Mouse (Mus musculus): ENCODE measurements around the gene Zfp653.

DNA sequence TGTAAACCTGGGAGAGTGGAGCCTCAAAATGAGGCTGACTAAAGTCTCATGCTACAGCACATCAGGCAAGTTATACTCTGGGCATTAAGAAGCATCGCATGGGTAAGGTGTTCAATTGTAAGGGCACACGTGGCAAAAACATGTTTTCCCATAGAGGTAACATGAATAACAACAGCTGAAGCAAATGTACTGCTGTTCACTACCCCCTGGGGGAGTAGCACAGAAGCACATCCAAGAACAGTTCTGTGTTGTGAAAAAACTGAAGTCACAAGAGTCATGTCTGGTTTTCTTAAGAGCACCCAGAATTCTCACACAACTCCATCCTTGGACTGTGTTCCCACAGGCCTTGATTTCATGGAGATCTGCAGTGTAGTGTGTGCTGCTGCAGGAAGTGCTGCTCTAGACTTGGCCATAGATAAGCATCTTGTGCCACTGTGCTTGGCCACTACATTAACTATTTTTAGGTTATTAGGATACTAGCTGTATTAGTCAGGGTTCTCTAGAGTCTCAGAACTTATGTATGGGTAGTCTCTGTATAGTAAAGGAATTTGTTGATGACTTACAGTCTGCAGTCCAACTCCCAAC lies 15.9 kb upstream of the Zfp653 start:
- TF ChIP-seq CTCF (IDR thresholded peaks at IDR 0.05; ENCODE audit: low read depth) (no peak), EP300 (IDR thresholded peaks at IDR 0.05; ENCODE audit: low read depth) (no peak)
